Mouse (Mus musculus): ENCODE results near the gene Mettl3. TPM values are rescaled to one million over a fixed set of nuclear protein-coding genes. Genes with fewer than 3 reads are reported as not detected.
"Not testable (repeated sequence)": the region's sequence is repeated elsewhere in the genome, so short reads cannot be mapped to it uniquely, and the experiment has no call there.

The Mettl3 gene
- polyA plus RNA-seq, 1 experiment from 2014 or later: 57.8 TPM

DNA sequence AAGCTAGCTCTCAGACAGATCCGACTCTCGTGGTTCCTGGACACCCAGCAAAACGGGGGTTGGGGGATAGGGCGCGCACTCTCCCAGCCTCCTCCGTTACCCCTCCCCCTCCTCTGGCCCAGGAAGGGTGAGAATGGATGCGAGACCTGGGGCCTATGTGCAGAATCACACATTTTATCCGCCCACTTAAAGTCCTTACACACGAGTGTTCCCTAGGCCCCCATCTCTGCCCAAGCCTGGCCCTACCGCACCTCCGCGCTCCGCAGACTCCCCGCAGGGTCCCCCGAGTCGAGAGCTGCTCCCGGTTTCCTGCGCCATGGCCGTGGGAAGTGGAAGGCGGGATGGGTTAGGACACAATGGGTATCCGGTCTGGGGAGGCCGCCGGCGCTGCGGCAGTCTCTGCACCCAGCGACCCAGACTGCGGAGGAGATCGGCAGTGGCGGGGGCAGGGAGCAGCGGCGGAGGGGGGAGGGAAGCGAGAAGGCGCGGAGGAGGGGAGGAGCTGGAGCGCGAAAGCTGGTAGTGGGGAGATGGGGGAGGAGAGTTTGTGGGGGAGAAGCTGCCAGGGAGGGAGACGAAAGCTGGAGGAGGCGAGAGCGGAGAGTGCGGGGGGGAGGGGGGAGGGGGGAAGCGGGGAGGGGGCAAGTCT is 11.0 kb upstream of the Mettl3 start:
- 0% methylated on average over 33 of the region's 41 CpGs for WGBS
- Histone ChIP-seq H3K4me3 (replicated peaks) (peak overlapping the region; percentile 83), H3K27me3 (no peaks in the 10 kb centered on the region), H3K27ac (peak overlapping the region; percentile 96), H3K9me3 (0 out of 2 replicates have a peak, but pooled peaks cover 3% of the 10 kb centered on the region), H3K36me3 (peaks cover 40% of the 10 kb centered on the region), H3K4me1 (replicated peaks) (peaks cover 55% of the 10 kb centered on the region), H3K9ac (replicated peaks) (peak overlapping the region; percentile 94), H3K4me2 (replicated peaks) (peak overlapping the region; percentile 92)
- ATAC-seq: peak; percentile 91

- 0 out of 2 replicates have a peak, but pooled peaks cover 3% of the 10 kb centered on the region for H3K9me3 ChIP-seq
- H3K27ac ChIP-seq: peak overlapping the region; percentile 96
- H3K4me1 ChIP-seq (replicated peaks): peaks cover 60% of the 10 kb centered on the region
- ATAC-seq: peak; percentile 9; the same call in 1 of the 2 replicates
- peaks cover 46% of the 10 kb centered on the region for H3K36me3 ChIP-seq
- H3K9ac ChIP-seq (replicated peaks): peak overlapping the region; percentile 94
- peak overlapping the region; percentile 92 for H3K4me2 ChIP-seq (replicated peaks)
- peak overlapping the region; percentile 83 for H3K4me3 ChIP-seq (replicated peaks)
- 8% methylated on average over 17 of the region's 17 CpGs for WGBS
- no peaks in the 10 kb centered on the region for H3K27me3 ChIP-seq
Measured at GRCm38 (mm10) chr14:52315283-52315780, 10.4 kb upstream of the Mettl3 start.

DNA sequence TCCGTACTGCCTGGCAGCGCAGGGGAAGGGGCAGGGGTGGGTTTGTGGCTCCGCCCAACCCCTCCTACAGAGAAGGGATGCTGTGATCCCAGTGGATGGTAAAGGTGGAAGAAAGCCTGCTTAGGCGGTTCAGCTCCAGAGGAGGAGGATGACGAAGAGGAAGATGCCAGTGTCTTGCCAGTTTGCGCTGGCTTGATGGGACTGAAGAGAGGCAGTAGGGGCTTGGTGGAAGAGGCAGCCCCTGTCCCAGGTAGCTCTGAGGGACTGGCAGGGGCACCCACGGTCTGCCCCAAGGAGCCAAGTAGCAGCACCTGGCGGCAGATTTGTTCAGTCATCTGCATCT is 9.9 kb upstream of the Mettl3 start:
- 40% methylated on average over 8 of the region's 8 CpGs for WGBS
- H3K9ac ChIP-seq (replicated peaks): peak overlapping the region; percentile 94
- H3K9me3 ChIP-seq: 0 out of 2 replicates have a peak, but pooled peaks cover 3% of the 10 kb centered on the region
- peak overlapping the region; percentile 92 for H3K4me2 ChIP-seq (replicated peaks)
- peak overlapping the region; percentile 83 for H3K4me3 ChIP-seq (replicated peaks)
- no peak for ATAC-seq
- H3K27ac ChIP-seq: peak overlapping the region; percentile 96
- peaks cover 46% of the 10 kb centered on the region for H3K36me3 ChIP-seq
- peaks cover 60% of the 10 kb centered on the region for H3K4me1 ChIP-seq (replicated peaks)
- H3K27me3 ChIP-seq: no peaks in the 10 kb centered on the region

DNA sequence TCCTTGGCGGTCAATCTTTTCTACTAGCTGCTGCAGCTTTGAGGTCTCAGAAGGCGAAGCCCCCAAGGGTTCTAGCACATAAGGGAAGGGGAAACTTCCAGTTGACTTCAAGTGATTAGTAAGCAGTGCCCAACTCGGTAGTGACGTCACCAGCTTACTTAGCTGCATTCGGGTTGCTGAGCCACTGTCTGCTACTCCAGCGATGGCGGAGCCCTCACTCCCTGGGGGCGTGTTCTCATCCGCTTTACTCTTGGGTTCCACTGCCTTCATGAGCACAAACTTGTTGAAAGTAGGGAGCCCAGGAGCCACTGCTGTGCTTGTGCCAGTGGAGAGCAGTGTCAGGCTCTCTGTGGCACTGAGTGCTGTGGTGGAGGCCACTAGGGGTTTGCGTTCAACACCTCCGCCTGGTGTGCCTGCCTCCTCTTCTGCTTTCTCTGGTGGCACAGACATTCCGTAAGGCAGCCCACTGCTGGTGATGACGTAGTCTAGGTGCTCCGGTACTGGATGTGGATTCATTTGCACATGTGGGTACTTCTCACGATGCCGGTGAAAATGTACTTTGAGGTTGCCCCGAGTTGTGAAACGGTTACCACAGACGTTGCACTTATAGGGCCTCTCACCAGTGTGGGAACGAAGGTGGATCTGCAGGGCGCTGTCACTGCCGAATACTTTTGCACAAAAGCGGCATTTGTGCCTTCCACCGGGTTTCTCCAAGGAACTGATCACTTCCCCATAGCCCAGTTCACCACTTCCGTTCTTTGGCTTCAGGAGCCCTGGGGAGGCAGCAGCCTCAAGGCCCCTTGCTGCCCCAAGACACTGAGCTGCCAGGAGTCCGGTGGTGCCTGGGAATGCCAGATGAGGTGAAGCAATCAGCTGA is 9.2 kb upstream of the Mettl3 start:
- peak overlapping the region; percentile 83 for H3K4me3 ChIP-seq (replicated peaks)
- no peaks in the 10 kb centered on the region for H3K27me3 ChIP-seq
- peaks cover 60% of the 10 kb centered on the region for H3K4me1 ChIP-seq (replicated peaks)
- H3K9ac ChIP-seq (replicated peaks): peak overlapping the region; percentile 94
- WGBS: 84% methylated on average over 26 of the region's 26 CpGs
- H3K4me2 ChIP-seq (replicated peaks): peak overlapping the region; percentile 92
- H3K27ac ChIP-seq: peak overlapping the region; percentile 96; the same call in 1 of the 2 replicates
- no peak for ATAC-seq
- peaks cover 52% of the 10 kb centered on the region for H3K36me3 ChIP-seq
- H3K9me3 ChIP-seq: 0 out of 2 replicates have a peak, but pooled peaks cover 3% of the 10 kb centered on the region

DNA sequence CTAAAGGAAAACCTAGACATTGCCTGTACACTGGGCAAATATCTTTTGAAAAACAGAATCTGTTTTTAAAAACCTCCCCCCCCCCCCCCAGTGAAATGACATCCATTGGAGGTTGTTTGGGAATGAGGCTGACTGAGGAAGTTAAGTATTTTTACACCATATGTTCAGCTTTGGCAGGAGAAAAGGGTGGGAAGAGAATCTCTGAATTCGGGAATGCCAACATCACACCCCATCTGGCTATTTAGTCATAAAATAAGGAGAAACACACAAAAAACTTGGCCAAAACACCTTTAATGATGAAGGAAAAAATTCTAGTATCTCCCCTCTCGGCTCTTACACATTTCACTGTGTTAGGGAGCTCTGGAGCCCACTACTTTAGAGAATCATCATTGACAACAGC is 6.0 kb upstream of the Mettl3 start:
- no peak for ATAC-seq
- no peak overlapping the region for H3K27ac ChIP-seq
- peak overlapping the region; percentile 92 for H3K4me2 ChIP-seq (replicated peaks)
- H3K4me3 ChIP-seq (replicated peaks): 0 out of 2 replicates have a peak overlapping the region, but pooled peaks have one; percentile 5
- H3K9ac ChIP-seq (replicated peaks): no peak overlapping the region
- peaks cover 54% of the 10 kb centered on the region for H3K36me3 ChIP-seq
- H3K4me1 ChIP-seq (replicated peaks): peaks cover 50% of the 10 kb centered on the region
- 92% methylated on average over 2 of the region's 2 CpGs for WGBS
- 0 out of 2 replicates have a peak, but pooled peaks cover 3% of the 10 kb centered on the region for H3K9me3 ChIP-seq
- H3K27me3 ChIP-seq: no peaks in the 10 kb centered on the region

- H3K27ac ChIP-seq; H3K4me3 ChIP-seq (replicated peaks); H3K4me2 ChIP-seq (replicated peaks); H3K27me3 ChIP-seq; H3K9me3 ChIP-seq; H3K9ac ChIP-seq (replicated peaks); ATAC-seq: not testable (repeated sequence)
- Histone ChIP-seq H3K4me1 (replicated peaks) (peaks cover 49% of the 10 kb centered on the region), H3K36me3 (peaks cover 54% of the 10 kb centered on the region)
- WGBS: 92% methylated on average over 6 of the region's 6 CpGs
Measured at GRCm38 (mm10) chr14:52310343-52310742, 5.4 kb upstream of the Mettl3 start.

GRCm38 (mm10) chr14:52306100-52306499 is 1.2 kb upstream of the Mettl3 start:
- H3K9me3 ChIP-seq: no peaks in the 10 kb centered on the region
- H3K4me2 ChIP-seq (replicated peaks): 0 out of 2 replicates have a peak overlapping the region, but pooled peaks have one; percentile 22
- no peak overlapping the region for H3K9ac ChIP-seq (replicated peaks)
- H3K27ac ChIP-seq: no peak overlapping the region
- peaks cover 20% of the 10 kb centered on the region for H3K4me1 ChIP-seq (replicated peaks)
- no peak overlapping the region for H3K4me3 ChIP-seq (replicated peaks)
- peaks cover 16% of the 10 kb centered on the region for H3K36me3 ChIP-seq
- WGBS: 84% methylated on average over 2 of the region's 2 CpGs
- H3K27me3 ChIP-seq: no peaks in the 10 kb centered on the region
- no peak for ATAC-seq

DNA sequence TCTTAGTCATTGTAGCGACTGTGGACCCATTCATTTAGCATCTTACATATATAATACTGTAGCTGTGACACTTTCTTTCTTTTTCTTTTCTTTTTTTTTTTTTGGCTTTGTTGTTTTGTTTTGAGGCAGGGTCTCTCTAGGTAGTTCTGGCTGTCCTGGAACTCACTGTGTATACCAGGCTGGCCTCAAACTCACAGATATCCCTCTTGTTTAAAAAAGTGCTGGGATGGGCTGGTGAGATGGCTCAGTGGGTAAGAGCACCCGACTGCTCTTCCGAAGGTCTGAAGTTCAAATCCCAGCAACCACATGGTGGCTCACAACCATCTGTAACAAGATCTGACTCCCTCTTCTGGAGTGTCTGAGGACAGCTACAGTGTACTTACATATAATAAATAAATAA is 1.4 kb downstream of the Mettl3 start:
- WGBS: 88% methylated on average over 3 of the region's 3 CpGs
- ATAC-seq; H3K9me3 ChIP-seq; H3K27me3 ChIP-seq; H3K27ac ChIP-seq; H3K9ac ChIP-seq (replicated peaks); H3K4me3 ChIP-seq (replicated peaks): not testable (repeated sequence)
- peaks cover 13% of the 10 kb centered on the region for H3K4me1 ChIP-seq (replicated peaks)
- H3K36me3 ChIP-seq: peaks cover 18% of the 10 kb centered on the region
- H3K4me2 ChIP-seq (replicated peaks): peak overlapping the region; percentile 79

DNA sequence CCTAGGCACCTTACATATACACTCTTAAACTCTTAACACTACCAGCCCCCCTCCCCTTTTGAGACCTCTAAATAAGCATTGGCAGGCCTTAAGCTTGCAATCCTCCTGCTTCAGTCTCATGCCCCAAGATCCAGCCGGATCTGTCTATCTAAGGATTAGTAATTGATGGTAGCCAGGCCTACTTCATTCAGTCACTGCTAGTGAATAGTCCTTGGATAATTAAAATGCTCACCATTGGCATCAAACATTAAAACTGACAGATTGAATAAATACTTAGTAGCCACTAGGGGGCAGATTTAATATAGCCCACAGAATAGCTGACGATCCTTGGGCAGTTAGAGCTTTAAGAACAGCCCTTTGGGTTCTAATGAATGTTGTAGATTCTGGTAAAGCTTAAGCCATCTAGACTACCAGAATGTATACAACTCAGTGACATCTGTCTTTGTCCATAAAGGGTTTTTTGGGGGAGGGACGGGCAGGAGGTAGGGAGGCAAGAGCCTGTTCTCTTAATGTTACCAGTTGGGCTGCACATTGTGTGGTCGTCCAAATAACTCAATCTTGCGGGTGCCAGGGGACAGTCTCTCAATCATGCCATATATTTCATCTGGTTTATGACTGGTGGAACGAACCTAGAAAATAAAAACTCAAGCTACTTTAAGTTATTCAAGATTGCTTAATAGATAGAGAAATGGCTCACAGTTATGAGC is 9.2 kb downstream of the Mettl3 start:
- Histone ChIP-seq H3K9ac (replicated peaks) (no peak overlapping the region), H3K4me1 (replicated peaks) (no peaks in the 10 kb centered on the region), H3K9me3 (no peaks in the 10 kb centered on the region), H3K4me2 (replicated peaks) (no peak overlapping the region), H3K36me3 (peaks cover 84% of the 10 kb centered on the region), H3K4me3 (replicated peaks) (no peak overlapping the region), H3K27me3 (no peaks in the 10 kb centered on the region), H3K27ac (no peak overlapping the region)
- ATAC-seq: peak; percentile 78
- WGBS: 65% methylated on average over 6 of the region's 6 CpGs

DNA sequence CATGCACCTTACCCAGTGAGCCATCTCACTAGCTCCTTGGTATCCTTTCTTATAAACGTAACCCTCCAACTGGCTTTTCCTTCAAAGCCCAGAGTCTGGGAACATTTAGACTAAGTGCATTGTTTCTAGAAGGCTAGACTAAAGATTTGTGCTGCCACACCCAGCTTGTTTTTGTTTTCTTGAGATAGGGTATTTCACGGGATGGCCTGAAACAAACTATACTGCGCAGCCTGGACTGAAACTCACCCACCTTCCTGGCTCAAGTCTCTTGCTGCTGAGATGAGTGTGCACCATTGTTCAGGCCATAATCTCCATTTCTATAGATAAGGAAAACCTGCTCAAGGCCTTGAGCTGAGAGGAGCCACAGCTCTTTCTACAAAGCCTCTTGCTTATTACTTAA is 20.7 kb downstream of the Mettl3 start:
- no peak for ATAC-seq

GRCm38 (mm10) chr14:52283629-52284028 is 21.3 kb downstream of the Mettl3 start:
- no peak for ATAC-seq
- Histone ChIP-seq H3K27me3 (no peaks in the 10 kb centered on the region), H3K27ac (no peak overlapping the region), H3K4me3 (replicated peaks) (no peak overlapping the region), H3K36me3 (peaks cover 30% of the 10 kb centered on the region), H3K9ac (replicated peaks) (no peak overlapping the region), H3K9me3 (no peaks in the 10 kb centered on the region), H3K4me1 (replicated peaks) (peaks cover 9% of the 10 kb centered on the region), H3K4me2 (replicated peaks) (no peak overlapping the region)
- 93% methylated on average over 5 of the region's 5 CpGs for WGBS

More for the DNA sequence above, 20.7 kb downstream of the Mettl3 start:
- H3K27me3 ChIP-seq: no peaks in the 10 kb centered on the region
- peaks cover 34% of the 10 kb centered on the region for H3K36me3 ChIP-seq
- peaks cover 8% of the 10 kb centered on the region for H3K4me1 ChIP-seq (replicated peaks)
- no peak overlapping the region for H3K4me2 ChIP-seq (replicated peaks)
- no peak overlapping the region for H3K9ac ChIP-seq (replicated peaks)
- no peak overlapping the region for H3K4me3 ChIP-seq (replicated peaks)
- no peaks in the 10 kb centered on the region for H3K9me3 ChIP-seq
- H3K27ac ChIP-seq: no peak overlapping the region
- WGBS: 92% methylated on average over 3 of the region's 3 CpGs
